Mouse (Mus musculus): ENCODE data around the gene Gm10638.

Gene Gm10638

DNA sequence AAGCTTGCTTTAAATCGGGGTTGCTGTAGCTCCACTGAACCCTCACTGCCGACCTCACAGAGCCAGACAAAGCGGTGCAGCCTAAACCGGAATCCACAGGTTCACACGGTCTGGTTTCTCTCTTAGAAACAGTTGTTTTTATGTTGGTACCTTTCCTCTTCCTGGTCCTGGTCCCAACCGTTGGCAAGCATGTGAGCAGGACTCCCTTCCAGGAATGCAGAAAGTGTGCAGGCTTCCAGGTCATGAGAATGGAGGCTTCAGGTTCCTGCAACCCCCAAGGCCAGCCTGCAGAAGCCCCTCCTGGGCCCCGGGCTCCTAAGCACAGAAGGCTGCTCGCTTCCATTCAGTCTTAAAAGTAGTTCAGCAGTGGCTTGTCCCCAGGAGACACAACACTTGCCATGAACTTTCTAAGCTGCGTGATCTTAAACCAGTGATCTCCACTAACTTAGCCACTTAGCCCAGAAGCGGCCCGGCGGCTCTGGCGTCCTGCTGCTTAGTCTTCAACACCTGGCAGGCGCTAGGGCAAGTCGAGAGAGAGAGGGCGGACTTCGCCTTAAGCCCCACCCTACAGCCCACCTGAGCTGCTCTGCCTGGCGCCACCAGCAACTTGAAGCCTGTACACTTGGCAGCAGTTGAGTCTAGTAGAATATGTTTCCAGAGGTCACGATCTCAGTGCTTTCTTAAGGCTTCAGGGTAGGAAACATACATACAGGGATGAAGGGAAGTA lies 17.1 kb upstream of the Gm10638 start:
- TF ChIP-seq GATA4 (IDR thresholded peaks at IDR 0.05; ENCODE audit: insufficient replicate concordance, low read length): no peak

DNA sequence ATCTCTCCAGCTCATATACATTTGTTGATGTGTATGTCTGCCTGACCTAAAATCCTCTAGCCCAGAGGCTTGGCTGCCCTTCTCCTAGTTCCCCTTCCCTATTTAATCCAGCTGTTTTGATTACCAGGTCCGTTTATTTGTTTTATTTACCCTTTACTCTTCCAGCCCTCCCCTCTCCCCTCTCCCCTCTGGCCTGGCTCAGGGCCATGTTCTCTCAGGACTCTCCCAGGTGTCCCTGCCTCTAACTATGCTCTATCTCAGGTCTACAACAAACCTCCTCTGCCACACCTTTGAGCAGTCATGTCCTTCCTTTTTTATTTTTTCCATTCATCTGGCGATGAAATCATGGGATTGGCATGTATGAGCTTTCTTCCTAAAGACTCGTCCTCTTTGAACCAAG lies 15.2 kb upstream of the Gm10638 start:
- no peak for TF ChIP-seq GATA4 (IDR thresholded peaks at IDR 0.05; ENCODE audit: insufficient replicate concordance, low read length)

DNA sequence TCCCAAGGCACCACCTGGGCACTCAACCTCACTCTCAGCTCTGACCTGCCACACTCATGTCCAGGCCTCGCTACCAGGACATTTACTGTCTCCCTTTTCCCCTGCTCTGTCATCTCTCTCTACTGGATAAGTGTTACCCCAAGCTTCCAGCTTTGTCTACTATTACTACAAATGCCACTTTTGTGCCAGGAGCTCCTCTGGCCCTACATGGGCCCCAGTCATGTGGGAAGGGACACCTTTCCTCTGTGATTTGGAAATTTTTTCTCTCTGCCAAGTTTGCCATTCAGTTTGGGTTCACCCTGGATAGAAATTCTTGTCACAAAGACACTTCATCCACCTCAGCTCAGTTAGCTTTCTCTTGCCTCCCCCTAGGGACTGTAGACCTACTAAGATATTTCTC lies 14.6 kb upstream of the Gm10638 start:
- TF ChIP-seq GATA4 (IDR thresholded peaks at IDR 0.05; ENCODE audit: insufficient replicate concordance, low read length): no peak

DNA sequence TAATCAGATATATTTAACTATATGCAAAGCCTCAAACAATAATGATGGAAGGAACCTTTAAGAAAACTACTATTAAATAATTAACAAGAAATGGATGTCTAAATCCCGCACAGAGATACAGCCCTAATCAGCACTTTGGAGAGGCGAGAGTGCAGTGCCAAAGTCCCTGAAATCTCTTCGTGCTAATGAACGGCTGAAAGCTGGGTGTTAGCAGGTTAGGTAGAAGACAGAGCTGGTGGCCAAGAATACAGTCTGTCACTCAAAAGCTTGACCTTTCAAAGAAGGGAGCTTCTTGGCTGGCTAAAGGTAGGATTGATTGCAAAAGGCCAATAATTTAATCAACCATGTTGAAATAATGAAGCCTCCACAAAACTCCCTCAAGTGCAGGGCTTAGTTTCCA lies 11.3 kb upstream of the Gm10638 start:
- no peak for TF ChIP-seq GATA4 (IDR thresholded peaks at IDR 0.05; ENCODE audit: insufficient replicate concordance, low read length)

- TF ChIP-seq GATA4 (IDR thresholded peaks at IDR 0.05; ENCODE audit: insufficient replicate concordance, low read length): no peak
These were observed 10.5 kb upstream of the Gm10638 start for GRCm38 (mm10) chr8:86734954-86735353.

- no peak for TF ChIP-seq GATA4 (IDR thresholded peaks at IDR 0.05; ENCODE audit: insufficient replicate concordance, low read length)
These were observed 9.9 kb upstream of the Gm10638 start for GRCm38 (mm10) chr8:86735446-86736111.

GRCm38 (mm10) chr8:86740899-86741298 lies 4.6 kb upstream of the Gm10638 start:
- TF ChIP-seq GATA4 (IDR thresholded peaks at IDR 0.05; ENCODE audit: insufficient replicate concordance, low read length): no peak

DNA sequence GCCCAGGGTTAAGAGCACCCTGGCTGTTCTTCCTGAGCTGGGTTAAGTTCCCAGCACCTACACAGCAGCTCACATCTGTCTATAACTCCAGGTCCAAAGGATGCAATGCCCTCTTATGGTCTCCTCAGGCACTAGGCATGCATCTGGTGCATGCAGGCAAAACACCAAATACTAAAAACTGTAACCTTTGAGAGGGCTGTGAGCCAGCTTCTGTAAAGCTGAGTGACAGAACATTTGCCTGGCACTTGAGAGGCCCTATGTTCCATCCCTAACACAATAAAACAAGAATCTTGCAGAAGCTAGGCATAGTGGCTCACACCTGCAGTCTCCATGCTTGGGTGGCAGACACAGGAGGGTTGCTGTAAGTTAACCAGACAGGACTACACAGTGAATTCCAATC lies 3.9 kb upstream of the Gm10638 start:
- TF ChIP-seq GATA4 (IDR thresholded peaks at IDR 0.05; ENCODE audit: insufficient replicate concordance, low read length): no peak

DNA sequence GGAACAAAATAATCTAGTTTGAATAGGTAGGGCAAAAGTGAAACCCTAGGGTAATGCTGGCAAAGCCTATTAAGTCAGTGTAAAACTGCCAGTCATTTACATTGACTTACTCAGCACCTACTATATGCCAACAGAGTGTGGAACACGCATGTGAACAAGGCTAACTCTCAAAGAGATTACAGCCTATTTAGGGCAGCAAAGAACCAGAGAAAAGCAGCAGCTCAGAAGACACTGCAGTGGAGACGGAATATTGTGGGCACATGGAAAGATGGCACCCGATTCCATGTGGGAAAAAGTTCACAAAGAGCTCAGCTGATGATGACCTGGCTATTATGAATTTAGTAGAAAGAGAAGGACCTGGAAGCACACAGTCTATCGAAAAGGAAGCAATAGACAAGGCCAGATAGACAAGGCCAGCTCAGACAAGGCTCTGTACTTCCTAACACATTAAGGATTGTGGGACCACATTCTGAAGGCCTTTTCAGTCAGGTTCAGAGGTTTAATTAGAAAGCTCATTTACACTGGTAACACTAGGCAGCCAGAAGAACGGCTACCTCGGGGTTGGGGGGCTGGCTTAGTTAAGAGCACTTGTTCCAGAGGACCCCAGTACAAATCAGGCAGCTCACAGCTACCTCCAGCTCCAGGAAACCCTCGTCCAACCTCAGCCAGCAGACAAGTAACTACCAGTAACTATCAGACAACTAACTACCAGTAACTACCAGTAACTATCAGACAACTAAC lies 2.7 kb upstream of the Gm10638 start:
- TF ChIP-seq GATA4 (IDR thresholded peaks at IDR 0.05; ENCODE audit: insufficient replicate concordance, low read length): peak; percentile 11; the same call in 1 of the 2 replicates

- TF ChIP-seq GATA4 (IDR thresholded peaks at IDR 0.05; ENCODE audit: insufficient replicate concordance, low read length): no peak
These were observed 932 bp upstream of the Gm10638 start for GRCm38 (mm10) chr8:86744313-86745220.

DNA sequence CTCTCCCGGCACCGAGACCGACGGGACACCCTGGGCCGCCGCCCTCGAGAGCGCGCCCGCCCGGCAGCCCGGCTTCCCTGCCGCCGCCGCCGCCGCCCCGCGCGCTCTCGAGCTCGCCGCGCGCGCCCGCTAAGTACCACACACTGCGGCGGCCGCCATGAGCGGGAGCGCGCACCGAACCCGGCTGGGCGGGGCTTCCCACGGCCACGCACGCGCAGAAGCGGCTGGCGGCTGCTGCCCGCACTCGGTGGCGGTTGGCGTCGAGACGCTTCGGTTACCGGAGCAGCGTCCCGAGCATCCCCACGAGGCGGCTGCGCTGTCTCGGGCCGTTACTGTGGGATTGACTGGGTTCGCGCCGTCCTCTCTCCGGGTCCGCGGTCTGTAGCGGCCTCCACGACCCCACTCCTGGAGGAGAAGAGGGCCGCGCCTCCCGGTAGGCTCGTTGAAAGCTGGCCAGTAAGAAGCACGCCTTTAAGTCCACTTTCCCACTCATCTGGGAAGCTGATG lies 489 bp downstream of the Gm10638 start:
- no peak for TF ChIP-seq GATA4 (IDR thresholded peaks at IDR 0.05; ENCODE audit: insufficient replicate concordance, low read length)

- TF ChIP-seq GATA4 (IDR thresholded peaks at IDR 0.05; ENCODE audit: insufficient replicate concordance, low read length): no peak
These were observed 1.0 kb downstream of the Gm10638 start for GRCm38 (mm10) chr8:86746511-86746910.

GRCm38 (mm10) chr8:86749842-86750241 lies 4.3 kb downstream of the Gm10638 start:
- no peak for TF ChIP-seq GATA4 (IDR thresholded peaks at IDR 0.05; ENCODE audit: insufficient replicate concordance, low read length)

DNA sequence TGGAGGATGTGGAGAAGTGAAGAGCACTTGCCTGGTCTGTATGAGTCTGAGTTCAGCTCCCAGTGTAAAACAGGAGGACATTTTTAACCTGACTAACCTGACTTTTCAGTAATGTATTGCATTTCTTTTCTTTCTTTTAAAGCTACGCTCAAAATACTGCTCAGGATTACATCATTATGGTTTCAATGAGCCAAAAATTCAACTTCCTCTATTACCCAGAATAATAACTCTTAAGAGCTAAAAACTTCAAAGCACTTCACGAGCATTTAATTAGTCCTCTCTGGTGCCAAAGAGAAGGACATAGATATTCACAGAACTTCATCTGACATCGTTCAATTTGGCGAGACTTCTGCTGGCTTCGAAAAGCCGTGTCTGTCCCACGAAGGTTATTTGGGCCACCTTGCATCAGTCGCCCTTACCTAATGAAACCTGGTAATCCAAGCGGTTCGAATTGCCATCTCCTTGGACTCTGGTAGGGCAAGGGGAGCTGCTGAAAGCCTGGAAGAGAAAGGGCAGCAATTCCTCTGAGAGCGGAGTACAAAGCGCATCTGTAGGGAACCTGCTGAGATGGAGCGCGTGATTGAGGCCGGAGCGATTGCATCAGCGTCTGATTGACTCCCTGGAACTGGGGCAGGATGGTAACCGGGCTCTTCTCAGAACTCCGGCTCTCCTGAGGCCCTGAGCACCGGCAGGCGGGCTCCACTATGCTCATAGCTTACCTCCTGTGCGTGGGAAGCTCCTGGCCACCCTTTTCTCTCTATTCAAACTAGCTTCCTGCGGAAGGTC lies 11.6 kb downstream of the Gm10638 start:
- no peak for TF ChIP-seq GATA4 (IDR thresholded peaks at IDR 0.05; ENCODE audit: insufficient replicate concordance, low read length)

Measured in liver, adult (tissue).